Mouse (Mus musculus): Measurements from ENCODE around the gene Ablim2.

Ablim2 gene

GRCm38 (mm10) chr5:35889641-35890040 lies 132.0 kb downstream of the Ablim2 start:
- no peak for DNase-seq

- DNase-seq: no peak
Observed at GRCm38 (mm10) chr5:35890985-35891730, 133.5 kb downstream of the Ablim2 start.

- DNase-seq: no peak
Observed at GRCm38 (mm10) chr5:35892363-35892762, 134.7 kb downstream of the Ablim2 start.

GRCm38 (mm10) chr5:35893093-35893804 lies 135.6 kb downstream of the Ablim2 start, which contains the start of gene Afap1:
Afap1 (plus strand) TSS chr5:35893319.
- DNase-seq: peak; percentile 99

- DNase-seq: peak; percentile 62
Observed at GRCm38 (mm10) chr5:35893805-35894260, 136.2 kb downstream of the Ablim2 start.

- DNase-seq: no peak
Observed at GRCm38 (mm10) chr5:35894295-35895047, 136.8 kb downstream of the Ablim2 start.

GRCm38 (mm10) chr5:35895926-35896325 lies 138.2 kb downstream of the Ablim2 start:
- DNase-seq: no peak

- no peak for DNase-seq
Observed at GRCm38 (mm10) chr5:35896556-35896955, 138.9 kb downstream of the Ablim2 start.

- DNase-seq: no peak
Observed at GRCm38 (mm10) chr5:35897147-35897546, 139.5 kb downstream of the Ablim2 start.

GRCm38 (mm10) chr5:35898114-35898513 lies 140.4 kb downstream of the Ablim2 start:
- DNase-seq: no peak

- DNase-seq: no peak
Observed at GRCm38 (mm10) chr5:35898994-35899393, 141.3 kb downstream of the Ablim2 start.

- no peak for DNase-seq
Observed at GRCm38 (mm10) chr5:35900401-35901225, 142.9 kb downstream of the Ablim2 start.

GRCm38 (mm10) chr5:35901226-35901809 lies 143.6 kb downstream of the Ablim2 start:
- DNase-seq: no peak

GRCm38 (mm10) chr5:35903456-35903855 lies 145.8 kb downstream of the Ablim2 start:
- DNase-seq: no peak

- no peak for DNase-seq
Observed at GRCm38 (mm10) chr5:35905283-35905682, 147.6 kb downstream of the Ablim2 start.

GRCm38 (mm10) chr5:35907090-35907489 lies 149.4 kb downstream of the Ablim2 start:
- no peak for DNase-seq

- peak; percentile 56 for DNase-seq
Observed at GRCm38 (mm10) chr5:35907633-35908426, 150.2 kb downstream of the Ablim2 start.

- no peak for DNase-seq
Observed at GRCm38 (mm10) chr5:35908626-35909443, 151.2 kb downstream of the Ablim2 start.

GRCm38 (mm10) chr5:35915629-35916300 lies 158.1 kb downstream of the Ablim2 start:
- no peak for DNase-seq

GRCm38 (mm10) chr5:35916666-35917065 lies 159.0 kb downstream of the Ablim2 start:
- no peak for DNase-seq

Data from right cerebral cortex, postnatal 14 days (tissue).